Mouse (Mus musculus) CH12.LX (cell line): Measurements from ENCODE around the gene Snrpd3. TPM values are rescaled to one million over a fixed set of nuclear protein-coding genes. Genes with fewer than 3 reads are reported as not detected.

Experiments
- DNase-seq: peaks from one replicate; pipeline ENCODE4 v3.0.0-alpha.2; 2013; ENCODE audit errors: extremely low read depth
- H3K27ac ChIP-seq: 2 replicates; pipeline ENCODE4 v1.5.1; 2012; ENCODE audit warnings: low read depth, mild to moderate bottlenecking, control low read depth, moderate library complexity; ENCODE audit not compliant: insufficient read depth
- H3K27me3 ChIP-seq: replicated peaks from 2 replicates; pipeline ENCODE3; 2012; ENCODE audit warnings: inconsistent platforms
- H3K36me3 ChIP-seq, 2 experiments: replicated peaks in 1 of 2; 2 replicates each; pipeline versions ENCODE3 to v1.6.1; 2012; ENCODE audit warnings: inconsistent platforms in 1 of 2, low read length in 1 of 2, mild to moderate bottlenecking in 1 of 2, mixed read lengths in 1 of 2, moderate library complexity in 1 of 2; ENCODE audit not compliant: control insufficient read depth in 1 of 2, insufficient read depth in 1 of 2
- H3K4me1 ChIP-seq, 2 experiments: 2 replicates each; pipeline ENCODE4 v1.6.1; 2012; ENCODE audit warnings: inconsistent platforms in 1 of 2, moderate library complexity in 1 of 2; ENCODE audit not compliant: insufficient read depth in 2 of 2, control insufficient read depth in 1 of 2
- H3K4me2 ChIP-seq: 2 replicates; pipeline ENCODE4 v1.6.1; 2012; ENCODE audit warnings: low read depth, mild to moderate bottlenecking, control low read depth; ENCODE audit not compliant: poor library complexity, insufficient read depth, severe bottlenecking
- H3K4me3 ChIP-seq, 3 experiments: fragments of 150-350 bp in 1 of 3; sonication (generic) in 1 of 3; replicated peaks in 1 of 3; 2 replicates each; pipeline versions ENCODE3 to v1.5.1; 2011 to 2012; ENCODE audit warnings: low read depth in 2 of 3, low read length in 2 of 3, mild to moderate bottlenecking in 2 of 3, moderate library complexity in 2 of 3, control low read depth in 1 of 3, improper control_type of control experiment in 1 of 3, inconsistent platforms in 1 of 3, mixed read lengths in 1 of 3; ENCODE audit not compliant: poor library complexity in 1 of 3
- H3K79me2 ChIP-seq: replicated peaks from 2 replicates; pipeline ENCODE4 v1.6.1; 2012; ENCODE audit warnings: mild to moderate bottlenecking, moderate library complexity; ENCODE audit not compliant: control insufficient read depth, poor library complexity, insufficient read depth, severe bottlenecking; ENCODE audit errors: extremely low read depth
- H3K9ac ChIP-seq: 2 replicates; pipeline ENCODE4 v1.6.1; 2012; ENCODE audit warnings: low read depth, mild to moderate bottlenecking, control low read depth, moderate library complexity; ENCODE audit not compliant: insufficient read depth
- H3K9me3 ChIP-seq: replicated peaks from 2 replicates; pipeline ENCODE3; 2012; ENCODE audit warnings: low read length, inconsistent platforms, mixed read lengths
- BHLHE40 ChIP-seq: IDR thresholded peaks from 2 replicates; pipeline ENCODE4 v1.6.1; 2011; ENCODE audit warnings: mild to moderate bottlenecking, low read depth, low read length, improper control_type of control experiment
- CHD1 ChIP-seq: IDR thresholded peaks from 2 replicates; pipeline ENCODE4 v1.6.1; 2012; ENCODE audit warnings: low read depth, low read length, improper control_type of control experiment, inconsistent platforms
- CHD2 ChIP-seq: IDR thresholded peaks from 2 replicates; pipeline ENCODE4 v1.6.1; 2011; ENCODE audit warnings: low read length, improper control_type of control experiment
- CTCF ChIP-seq, 2 experiments: IDR thresholded peaks in 1 of 2; conservative IDR thresholded peaks in 1 of 2; 2 replicates each; pipeline ENCODE4 v1.5.1; 2011 to 2012; ENCODE audit warnings: low read depth in 2 of 2, low read length in 2 of 2, improper control_type of control experiment in 1 of 2, inconsistent platforms in 1 of 2, mild to moderate bottlenecking in 1 of 2, moderate library complexity in 1 of 2
- ELF1 ChIP-seq: IDR thresholded peaks from 2 replicates; pipeline ENCODE4 v1.6.1; 2014; ENCODE audit warnings: low read depth, mild to moderate bottlenecking, inconsistent platforms, low read length, improper control_type of control experiment
- EP300 ChIP-seq: IDR thresholded peaks from 2 replicates; pipeline ENCODE4 v1.6.1; 2011; ENCODE audit warnings: low read length, improper control_type of control experiment
- ETS1 ChIP-seq: conservative IDR thresholded peaks from 2 replicates; pipeline ENCODE4 v1.6.1; 2012; ENCODE audit warnings: low read depth, mild to moderate bottlenecking, inconsistent platforms, low read length, improper control_type of control experiment, moderate library complexity
- GABPA ChIP-seq: IDR thresholded peaks from 2 replicates; pipeline ENCODE4 v1.6.1; 2012; ENCODE audit warnings: low read depth, low read length, improper control_type of control experiment, inconsistent platforms; ENCODE audit not compliant: insufficient replicate concordance
- HCFC1 ChIP-seq: IDR thresholded peaks from 2 replicates; pipeline ENCODE4 v1.6.1; 2012; ENCODE audit warnings: low read depth, mild to moderate bottlenecking, inconsistent platforms, low read length, improper control_type of control experiment
- IRF4 ChIP-seq: IDR thresholded peaks from 2 replicates; pipeline ENCODE4 v1.6.1; 2014; ENCODE audit warnings: low read depth, mild to moderate bottlenecking, inconsistent platforms, low read length, improper control_type of control experiment
- JUND ChIP-seq: conservative IDR thresholded peaks from 2 replicates; pipeline ENCODE4 v1.6.1; 2011; ENCODE audit warnings: low read depth, low read length, improper control_type of control experiment
- MAZ ChIP-seq: IDR thresholded peaks from 2 replicates; pipeline ENCODE4 v1.6.1; 2012; ENCODE audit warnings: low read depth, mild to moderate bottlenecking, inconsistent platforms, low read length, improper control_type of control experiment, moderate library complexity
- MEF2A ChIP-seq: IDR thresholded peaks from 2 replicates; pipeline ENCODE4 v1.6.1; 2014; ENCODE audit warnings: low read depth, mild to moderate bottlenecking, inconsistent platforms, low read length, improper control_type of control experiment, borderline replicate concordance
- MXI1 ChIP-seq: IDR thresholded peaks from 2 replicates; pipeline ENCODE4 v1.6.1; 2011; ENCODE audit warnings: mild to moderate bottlenecking, low read depth, low read length, improper control_type of control experiment
- NELFE ChIP-seq: IDR thresholded peaks from 2 replicates; pipeline ENCODE4 v1.6.1; 2011; ENCODE audit warnings: low read depth, low read length, improper control_type of control experiment
- PAX5 ChIP-seq: IDR thresholded peaks from 2 replicates; pipeline ENCODE4 v1.6.1; 2012; ENCODE audit warnings: low read length, inconsistent platforms, mixed read lengths
- POLR2A ChIP-seq: IDR thresholded peaks from 2 replicates; pipeline ENCODE4 v1.6.1; 2011; ENCODE audit warnings: low read depth, mild to moderate bottlenecking, improper control_type of control experiment, low read length
- POLR2AphosphoS2 ChIP-seq: IDR thresholded peaks from 2 replicates; pipeline ENCODE4 v1.6.1; 2011; ENCODE audit warnings: low read depth, low read length, improper control_type of control experiment
- RAD21 ChIP-seq: IDR thresholded peaks from 2 replicates; pipeline ENCODE4 v1.6.1; 2011; ENCODE audit warnings: low read depth, mild to moderate bottlenecking, low read length, improper control_type of control experiment, moderate library complexity
- RCOR1 ChIP-seq: conservative IDR thresholded peaks from 2 replicates; pipeline ENCODE4 v1.6.1; 2012; ENCODE audit warnings: low read depth, mild to moderate bottlenecking, inconsistent platforms, low read length, improper control_type of control experiment
- SIN3A ChIP-seq: IDR thresholded peaks from 2 replicates; pipeline ENCODE4 v1.6.1; 2012; ENCODE audit warnings: low read length, improper control_type of control experiment, inconsistent platforms
- SMC3 ChIP-seq: IDR thresholded peaks from 2 replicates; pipeline ENCODE4 v1.6.1; 2011; ENCODE audit warnings: low read depth, low read length, improper control_type of control experiment
- TBP ChIP-seq: conservative IDR thresholded peaks from 2 replicates; pipeline ENCODE4 v1.6.1; 2011; ENCODE audit warnings: low read depth, low read length, improper control_type of control experiment
- TCF12 ChIP-seq: IDR thresholded peaks from 2 replicates; pipeline ENCODE4 v1.6.1; 2014; ENCODE audit warnings: low read depth, mild to moderate bottlenecking, inconsistent platforms, low read length, improper control_type of control experiment
- UBTF ChIP-seq: IDR thresholded peaks from 2 replicates; pipeline ENCODE4 v1.6.1; 2012; ENCODE audit warnings: low read depth, mild to moderate bottlenecking, inconsistent platforms, low read length, improper control_type of control experiment, moderate library complexity
- USF1 ChIP-seq: IDR thresholded peaks from 2 replicates; pipeline ENCODE4 v1.6.1; 2014; ENCODE audit warnings: low read depth, mild to moderate bottlenecking, inconsistent platforms, low read length, improper control_type of control experiment
- USF2 ChIP-seq: conservative IDR thresholded peaks from 2 replicates; pipeline ENCODE4 v1.6.1; 2011; ENCODE audit warnings: low read depth, low read length, improper control_type of control experiment
- ZKSCAN1 ChIP-seq: IDR thresholded peaks from 2 replicates; pipeline ENCODE4 v1.6.1; 2012; ENCODE audit warnings: low read depth, inconsistent platforms, low read length, improper control_type of control experiment, borderline replicate concordance
- ZMIZ1 ChIP-seq: IDR thresholded peaks from 2 replicates; pipeline ENCODE4 v1.6.1; 2012; ENCODE audit warnings: low read depth, mild to moderate bottlenecking, inconsistent platforms, low read length, improper control_type of control experiment
- dilution Hi-C: fragments of 300-500 bp; cut with MboI; formaldehyde crosslinking; loops from 2 replicates; pipeline ENCODE4 v1.14.3; 2020; ENCODE audit warnings: low sequenced_read_pairs; ENCODE audit not compliant: extremely low pct_unique_long_range_greater_than_20kb, extremely low pct_ligation_motif_present
- in situ Hi-C: fragments of 300-500 bp; cut with MboI; formaldehyde crosslinking; loops from 3 replicates; pipeline ENCODE4 v1.14.3; 2019; ENCODE audit warnings: low sequenced_read_pairs, low pct_ligation_motif_present, low pct_unique_long_range_greater_than_20kb, mixed read lengths
- polyA plus RNA-seq: library from polyadenylated mRNA; unstranded; fragments of >175 nt; gene quantifications from 2 replicates; pipeline ENCODE4 v1.2.1, GENCODE M21; 2012; ENCODE audit warnings: low read depth; ENCODE audit not compliant: insufficient read length
- total RNA-seq, 2 experiments: library from RNA; depleted of rRNA; stranded (reverse); fragments of 300-350 nt in 1 of 2; fragments of >200 nt in 1 of 2; gene quantifications; 2 replicates each; pipeline ENCODE4 v1.2.3; 2012 to 2014

Gene Snrpd3
- total and polyA plus RNA-seq, 3 experiments, result 57.8 to 554 (median 101) TPM

GRCm38 (mm10) chr10:75490731-75491130 is 26.6 kb upstream of the Snrpd3 start:
- in situ Hi-C loops, result no loop called here
- Histone ChIP-seq H3K4me1 (peaks cover 16 to 63% of the 10 kb centered on the region in 2 experiments; a peak in 3 of 4 replicates), H3K27me3 (no peaks in the 10 kb centered on the region), H3K79me2 (no peaks in the 10 kb centered on the region), H3K9ac (no peak overlapping the region), H3K36me3 (no peaks in the 10 kb centered on the region), H3K27ac (no peak overlapping the region), H3K4me3 (no peak overlapping the region), H3K9me3 (no peaks in the 10 kb centered on the region), H3K4me2 (no peak overlapping the region)
- TF ChIP-seq TBP, result no peak
- no peak for TF ChIP-seq ZKSCAN1
- TF ChIP-seq UBTF, result no peak
- no peak for TF ChIP-seq ETS1
- TF ChIP-seq POLR2A, result no peak
- no peak for TF ChIP-seq GABPA
- no peak for TF ChIP-seq PAX5
- TF ChIP-seq USF2, result no peak
- TF ChIP-seq ELF1, result no peak
- TF ChIP-seq SMC3, result no peak
- no peak for TF ChIP-seq JUND
- no peak for TF ChIP-seq CTCF (conservative IDR thresholded peaks at IDR 0.05 in 1 of 2, IDR thresholded peaks at IDR 0.05 in 1 of 2; ENCODE audit: low read depth in 2 of 2, low read length in 2 of 2)
- no peak for TF ChIP-seq HCFC1
- no peak for TF ChIP-seq BHLHE40
- TF ChIP-seq ZMIZ1, result no peak
- TF ChIP-seq MXI1, result no peak
- TF ChIP-seq SIN3A, result no peak
- TF ChIP-seq NELFE, result no peak
- no peak for DNase-seq
- dilution Hi-C loops, result no loop called here

- Histone ChIP-seq H3K36me3 (no peaks in the 10 kb centered on the region), H3K27ac (peak overlapping the region; percentile 58; the same call in 1 of the 2 replicates), H3K9me3 (no peaks in the 10 kb centered on the region), H3K4me2 (peak overlapping the region; percentile 84), H3K4me3 (no peak overlapping the region), H3K4me1 (peaks cover 14 to 57% of the 10 kb centered on the region in 2 experiments; a peak in 3 of 4 replicates), H3K79me2 (no peaks in the 10 kb centered on the region), H3K9ac (peak overlapping the region; percentile 71), H3K27me3 (no peaks in the 10 kb centered on the region)
- DNase-seq, result peak; percentile 74
- in situ Hi-C loops (no loop called here), dilution Hi-C loops (no loop called here)
- TF ChIP-seq MEF2A, result no peak; the same call in 1 of the 2 replicates
- TF ChIP-seq USF1, result no peak
- TF ChIP-seq CHD1, result no peak
- TF ChIP-seq SIN3A, result 0 out of 2 replicates have a peak, but pooled peaks have one; percentile 9
- TF ChIP-seq IRF4, result peak; percentile 58; the same call in 1 of the 2 replicates
- TF ChIP-seq MAZ, result 0 out of 2 replicates have a peak, but pooled peaks have one; percentile 56
- no peak for TF ChIP-seq UBTF
- no peak for TF ChIP-seq RCOR1
- no peak for TF ChIP-seq ETS1
- peak; percentile 63; the same call in 1 of the 2 replicates for TF ChIP-seq MXI1
- TF ChIP-seq BHLHE40, result no peak
- no peak for TF ChIP-seq SMC3
- TF ChIP-seq POLR2A, result no peak
- TF ChIP-seq TCF12, result peak; percentile 14; the same call in 1 of the 2 replicates
- TF ChIP-seq GABPA, result no peak
- no peak for TF ChIP-seq HCFC1
- TF ChIP-seq ELF1, result no peak
- TF ChIP-seq RAD21, result no peak
- TF ChIP-seq POLR2AphosphoS2, result no peak
- TF ChIP-seq EP300, result peak; percentile 20; the same call in 1 of the 2 replicates
- peak; percentile 86 for TF ChIP-seq CHD2
- TF ChIP-seq USF2, result no peak
- no peak for TF ChIP-seq PAX5
- TF ChIP-seq JUND, result 0 out of 2 replicates have a peak, but pooled peaks have one; percentile 3
Measured at GRCm38 (mm10) chr10:75491234-75491935, 26.0 kb upstream of the Snrpd3 start.
